22 mouse cellular contexts compared by ENCODE assay signal in genomic region chr8:122725187-122725586, GRCm38 (mm10).
"Had no signal": no experiment of that assay in that cellular context is flagged by ENCODE, and none has a peak within 500 bp of the region (broad histone marks: within the 10 kb centered on the region; RNA-seq: fewer than 3 reads in every experiment).

No protein-coding gene starts in this region.

- H3K36me3 ChIP-seq: hindbrain, embryonic 10.5 days; hindbrain, embryonic 12.5 days; intestine, embryonic 15.5 days; limb, embryonic 13.5 days; limb, embryonic 15.5 days; liver, embryonic 12.5 days had no signal

- ATAC-seq: hindbrain, embryonic 16.5 days; inflammation-experienced regulatory T-cells, adult 6 months; intestine, embryonic 15.5 days; intestine, postnatal 0 days; liver, embryonic 12.5 days had no signal

- H3K4me3 ChIP-seq: hindbrain, embryonic 10.5 days; hindbrain, embryonic 12.5 days; intestine, embryonic 15.5 days; layer of hippocampus, adult 2 months; limb, embryonic 13.5 days; limb, embryonic 15.5 days; liver, embryonic 12.5 days had no signal

- H3K9me3 ChIP-seq: hindbrain, embryonic 10.5 days; hindbrain, embryonic 12.5 days; intestine, embryonic 15.5 days; limb, embryonic 13.5 days; limb, embryonic 15.5 days; liver, embryonic 12.5 days had no signal

- DNase-seq: gastrocnemius, postnatal 14 days; heart, adult 18-20 months; heart, postnatal 10 days; heart, postnatal 4 days; kidney, adult 18-20 months; kidney, adult 8-10 months; kidney, postnatal 10 days; kidney, postnatal 25 days; kidney, postnatal 4 days; left cerebral cortex, postnatal 4 days had no signal

- H3K27ac ChIP-seq: hindbrain, embryonic 10.5 days; hindbrain, embryonic 12.5 days; hindbrain, embryonic 14.5 days; intestine, embryonic 15.5 days; layer of hippocampus, adult 2 months; limb, embryonic 13.5 days; limb, embryonic 15.5 days; liver, embryonic 12.5 days; liver, embryonic 14.5 days had no signal
